Mouse (Mus musculus) kidney, adult 2 months (tissue): ENCODE data around the gene Tmem178b.

Experiments
- CTCF ChIP-seq: fragments of 200-500 bp; conservative IDR thresholded peaks from 2 replicates; pipeline ENCODE4 v1.5.1; 2011; ENCODE audit warnings: low read depth, mild to moderate bottlenecking, control low read depth, low read length, moderate library complexity, mixed read lengths; ENCODE audit not compliant: insufficient read depth, insufficient read length
- POLR2A ChIP-seq: fragments of 200-500 bp; IDR thresholded peaks from one replicate; pipeline ENCODE4 v1.6.1; 2011; ENCODE audit warnings: low read depth, low read length, control low read depth

DNA sequence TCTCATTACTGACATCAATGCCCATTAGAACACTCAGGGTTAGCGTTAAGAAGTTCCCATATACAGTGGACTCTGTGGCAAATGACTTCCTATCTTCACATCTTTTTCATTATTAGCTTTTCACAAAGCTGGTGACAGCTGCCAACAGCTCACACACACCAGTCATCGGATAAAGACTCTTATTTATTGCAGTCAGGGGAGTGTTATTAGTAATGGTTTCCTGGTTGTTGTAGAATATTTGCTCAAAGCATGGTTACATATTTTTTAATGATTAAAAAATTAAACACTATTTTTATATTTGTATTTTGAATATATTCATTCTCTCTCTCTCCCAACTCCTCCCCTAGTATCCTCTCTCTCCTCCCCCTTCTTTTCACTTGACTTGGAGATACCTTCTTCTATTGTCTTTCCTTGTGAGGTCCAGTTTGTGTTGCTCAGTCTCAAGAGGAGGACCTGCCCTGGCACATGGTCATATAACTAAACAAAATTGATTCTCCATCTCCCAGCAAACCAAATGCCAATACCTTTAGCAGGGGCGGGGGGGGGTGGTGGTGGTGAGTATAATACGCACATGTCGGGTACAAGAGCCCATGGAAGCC, 151.4 kb downstream of the Tmem178b start:
- TF ChIP-seq CTCF (no peak), POLR2A (no peak)
